Mouse (Mus musculus) myocyte (in vitro differentiated cells): ENCODE results near the gene Pawr. TPM values are rescaled to one million over a fixed set of nuclear protein-coding genes. Genes with fewer than 3 reads are reported as not detected.
A peak's percentile ranks its signal among the peaks of the same experiment; 100 is the strongest.

Experiments
- H3K27me3 ChIP-seq: one replicate; pipeline ENCODE4 v1.6.1; 2011; ENCODE audit not compliant: control insufficient read depth, insufficient read depth, insufficient read length
- H3K36me3 ChIP-seq: one replicate; pipeline ENCODE4 v1.6.1; 2011; ENCODE audit not compliant: control insufficient read depth, insufficient read depth
- H3K4me2 ChIP-seq: one replicate; pipeline ENCODE4 v1.6.1; 2011; ENCODE audit warnings: low read depth, control low read depth
- H3K4me3 ChIP-seq: one replicate; pipeline ENCODE4 v1.5.1; 2011; ENCODE audit warnings: mild to moderate bottlenecking, control low read depth, moderate library complexity
- H3K79me2 ChIP-seq: one replicate; pipeline ENCODE4 v1.6.1; 2011; ENCODE audit not compliant: control insufficient read depth, insufficient read depth
- H3ac ChIP-seq: one replicate; pipeline ENCODE4 v1.6.1; 2011; ENCODE audit not compliant: control insufficient read depth, insufficient read length
- CEBPB ChIP-seq: IDR thresholded peaks from 2 replicates; pipeline ENCODE4 v1.6.1; 2011; ENCODE audit warnings: mild to moderate bottlenecking, moderate library complexity; ENCODE audit not compliant: poor library complexity, insufficient read depth, severe bottlenecking
- E2F4 ChIP-seq: IDR thresholded peaks from one replicate; pipeline ENCODE4 v1.6.1; 2011; ENCODE audit warnings: mild to moderate bottlenecking, control low read depth, moderate library complexity; ENCODE audit not compliant: insufficient read depth
- MAX ChIP-seq: IDR thresholded peaks from one replicate; pipeline ENCODE4 v1.6.1; 2011; ENCODE audit warnings: low read depth, mild to moderate bottlenecking, control low read depth
- MYOD1 ChIP-seq, 3 experiments: IDR thresholded peaks; one replicate each; pipeline ENCODE4 v1.6.1; 2011; ENCODE audit warnings: control low read depth in 2 of 3, low read depth in 2 of 3, mild to moderate bottlenecking in 2 of 3, moderate library complexity in 1 of 3; ENCODE audit not compliant: insufficient read length in 2 of 3, control insufficient read depth in 1 of 3
- MYOG ChIP-seq, 3 experiments: IDR thresholded peaks; one replicate each; pipeline ENCODE4 v1.6.1; 2011; ENCODE audit warnings: control low read depth in 2 of 3, low read depth in 2 of 3, mild to moderate bottlenecking in 2 of 3; ENCODE audit not compliant: insufficient read length in 2 of 3, control insufficient read depth in 1 of 3, insufficient read depth in 1 of 3
- POLR2A ChIP-seq: IDR thresholded peaks from one replicate; pipeline ENCODE4 v1.6.1; 2011; ENCODE audit warnings: low read depth, mild to moderate bottlenecking, control low read depth, moderate library complexity; ENCODE audit not compliant: insufficient read length
- POLR2AphosphoS2 ChIP-seq: IDR thresholded peaks from one replicate; pipeline ENCODE4 v1.6.1; 2011; ENCODE audit warnings: low read depth, control low read depth; ENCODE audit not compliant: insufficient read length
- REST ChIP-seq: IDR thresholded peaks from one replicate; pipeline ENCODE4 v1.6.1; 2011; ENCODE audit warnings: mild to moderate bottlenecking, control low read depth, moderate library complexity; ENCODE audit not compliant: insufficient read depth, insufficient read length
- SRF ChIP-seq: IDR thresholded peaks from one replicate; pipeline ENCODE4 v1.6.1; 2011; ENCODE audit warnings: low read depth; ENCODE audit not compliant: control insufficient read depth, insufficient read length
- TCF12 ChIP-seq: IDR thresholded peaks from one replicate; pipeline ENCODE4 v1.6.1; 2011; ENCODE audit warnings: mild to moderate bottlenecking, control low read depth; ENCODE audit not compliant: poor library complexity, insufficient read depth, severe bottlenecking
- TCF3 ChIP-seq: IDR thresholded peaks from one replicate; pipeline ENCODE4 v1.6.1; 2011; ENCODE audit warnings: low read depth, control low read depth; ENCODE audit not compliant: insufficient read length
- USF1 ChIP-seq: IDR thresholded peaks from one replicate; pipeline ENCODE4 v1.6.1; 2011; ENCODE audit warnings: low read depth, mild to moderate bottlenecking, control low read depth, moderate library complexity
- polyA plus RNA-seq: library from polyadenylated mRNA; unstranded; fragments of >200 nt; fragmentation: generic; extraction: Trizol; gene quantifications from one replicate; pipeline ENCODE4 v1.2.1, GENCODE M21; 2012; ENCODE audit warnings: missing spikeins

Gene Pawr
- polyA plus RNA-seq, 1 experiment = 2.9 TPM

DNA sequence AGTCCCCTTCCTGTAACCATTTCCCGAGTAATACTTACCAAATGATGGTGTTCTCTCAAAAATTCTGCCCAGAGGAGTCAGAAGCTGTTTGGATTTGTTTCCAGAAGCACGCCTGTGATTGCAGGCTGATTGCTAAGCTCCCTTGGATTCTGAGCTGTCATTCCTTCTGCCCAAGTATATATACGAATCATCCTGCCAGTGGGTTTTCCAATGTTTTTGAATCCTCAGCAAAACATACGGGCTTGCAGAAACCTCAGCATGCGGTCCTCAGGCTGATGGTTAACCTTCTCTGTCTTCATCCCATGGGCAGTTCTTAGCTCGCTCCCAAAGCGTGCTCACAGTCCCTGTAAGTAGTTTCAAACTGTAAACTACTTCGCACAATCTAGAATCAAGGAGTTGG lies 43.9 kb downstream of the Pawr start:
- Histone ChIP-seq H3K36me3 (no peaks in the 10 kb centered on the region), H3K4me2 (no peak overlapping the region), H3K79me2 (no peaks in the 10 kb centered on the region), H3K27me3 (no peaks in the 10 kb centered on the region), H3ac (no peak overlapping the region), H3K4me3 (no peak overlapping the region)
- TF ChIP-seq MYOD1 (IDR thresholded peaks at IDR 0.05; ENCODE audit: control insufficient read depth in 1 of 3, insufficient read length in 2 of 3, low read depth in 2 of 3) = no peak
- TF ChIP-seq E2F4 = no peak
- no peak for TF ChIP-seq SRF
- no peak for TF ChIP-seq TCF3
- no peak for TF ChIP-seq CEBPB

DNA sequence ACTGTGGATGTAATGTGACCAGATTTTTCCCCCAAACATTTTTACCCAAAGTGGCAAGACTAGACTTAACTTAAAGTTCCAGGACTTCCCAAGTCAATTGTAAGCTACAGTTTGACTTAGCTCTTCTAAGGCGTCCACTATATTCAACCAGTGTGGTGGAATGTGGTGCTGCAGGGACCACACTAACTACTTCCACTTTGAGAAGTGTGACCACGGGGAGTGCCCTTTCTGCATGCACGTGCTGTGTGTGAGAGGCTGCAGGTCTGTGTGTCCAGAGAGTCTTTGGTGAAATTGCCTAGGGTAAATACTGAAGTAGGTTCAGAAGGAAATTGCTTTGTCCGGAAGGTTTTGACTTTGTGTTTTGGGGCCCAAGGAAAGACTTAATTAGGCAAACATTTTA lies 44.4 kb downstream of the Pawr start:
- Histone ChIP-seq H3K4me2 (no peak overlapping the region), H3K79me2 (no peaks in the 10 kb centered on the region), H3K27me3 (no peaks in the 10 kb centered on the region), H3K36me3 (no peaks in the 10 kb centered on the region), H3ac (no peak overlapping the region), H3K4me3 (no peak overlapping the region)
- TF ChIP-seq REST (no peak), MYOG (IDR thresholded peaks at IDR 0.05; ENCODE audit: control insufficient read depth in 1 of 3, insufficient read depth in 1 of 3, insufficient read length in 2 of 3, low read depth in 2 of 3) (no peak), MAX (no peak), TCF12 (no peak), SRF (no peak), TCF3 (no peak), POLR2A (no peak), USF1 (no peak), MYOD1 (IDR thresholded peaks at IDR 0.05; ENCODE audit: control insufficient read depth in 1 of 3, insufficient read length in 2 of 3, low read depth in 2 of 3) (no peak), E2F4 (no peak), CEBPB (no peak), POLR2AphosphoS2 (no peak)

DNA sequence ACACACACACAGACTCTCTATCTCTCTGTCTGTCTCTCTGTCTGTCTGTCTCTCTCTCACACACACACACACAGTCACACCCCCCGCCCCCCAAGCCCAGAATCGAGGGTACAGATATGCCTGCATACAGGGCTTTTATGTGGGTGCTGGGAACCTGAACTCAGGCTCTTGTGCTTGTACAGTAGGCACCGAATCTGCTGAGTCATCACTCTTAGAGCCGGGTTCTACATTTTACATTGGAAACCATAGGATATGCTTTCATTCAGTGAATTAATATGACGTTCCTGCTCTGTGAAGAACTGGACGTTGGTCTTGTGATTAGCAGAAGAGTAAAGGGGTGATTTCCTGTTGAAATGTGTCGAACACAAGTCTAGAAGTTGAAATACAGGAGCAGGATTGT lies 45.4 kb downstream of the Pawr start:
- H3K4me3 ChIP-seq = no peak overlapping the region
- H3K4me2 ChIP-seq = no peak overlapping the region
- TF ChIP-seq REST (no peak), USF1 (no peak), POLR2A (no peak), MAX (no peak), MYOD1 (IDR thresholded peaks at IDR 0.05; ENCODE audit: control insufficient read depth in 1 of 3, insufficient read length in 2 of 3, low read depth in 2 of 3) (no peak), TCF12 (no peak), POLR2AphosphoS2 (no peak), MYOG (IDR thresholded peaks at IDR 0.05; ENCODE audit: control insufficient read depth in 1 of 3, insufficient read depth in 1 of 3, insufficient read length in 2 of 3, low read depth in 2 of 3) (no peak), CEBPB (no peak), TCF3 (no peak)
- H3K27me3 ChIP-seq = no peaks in the 10 kb centered on the region
- no peaks in the 10 kb centered on the region for H3K36me3 ChIP-seq
- H3K79me2 ChIP-seq = no peaks in the 10 kb centered on the region
- no peak overlapping the region for H3ac ChIP-seq

DNA sequence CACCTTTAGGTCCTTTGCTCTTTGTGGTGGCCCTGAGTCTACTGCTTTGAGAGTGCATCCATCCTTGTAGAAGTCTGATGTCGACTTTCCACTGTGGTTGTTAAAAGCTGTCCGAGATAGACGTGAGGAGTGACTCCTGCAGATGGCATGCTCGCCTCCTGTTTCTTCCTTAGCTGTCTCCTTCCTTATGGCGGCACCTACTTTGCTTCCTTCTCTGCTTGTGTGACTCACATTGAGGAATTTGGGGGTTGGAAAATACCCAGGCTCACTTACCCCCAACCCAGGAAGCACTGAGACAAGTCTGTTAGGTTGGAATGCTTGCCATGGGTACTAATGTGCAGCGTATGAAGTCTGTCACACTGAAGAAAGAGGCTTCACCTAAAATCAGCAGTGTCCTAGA lies 46.1 kb downstream of the Pawr start:
- Histone ChIP-seq H3K36me3 (no peaks in the 10 kb centered on the region), H3K4me2 (peak overlapping the region; percentile 3), H3K4me3 (no peak overlapping the region), H3K27me3 (no peaks in the 10 kb centered on the region), H3K79me2 (no peaks in the 10 kb centered on the region), H3ac (no peak overlapping the region)
- TF ChIP-seq CEBPB = no peak
- no peak for TF ChIP-seq MAX
- no peak for TF ChIP-seq REST
- no peak for TF ChIP-seq SRF
- no peak for TF ChIP-seq MYOD1 (IDR thresholded peaks at IDR 0.05; ENCODE audit: control insufficient read depth in 1 of 3, insufficient read length in 2 of 3, low read depth in 2 of 3)
- no peak for TF ChIP-seq POLR2AphosphoS2
- no peak for TF ChIP-seq USF1
- no peak for TF ChIP-seq TCF3
- TF ChIP-seq POLR2A = no peak
- TF ChIP-seq E2F4 = no peak
- no peak for TF ChIP-seq TCF12
- TF ChIP-seq MYOG (IDR thresholded peaks at IDR 0.05; ENCODE audit: control insufficient read depth in 1 of 3, insufficient read depth in 1 of 3, insufficient read length in 2 of 3, low read depth in 2 of 3) = no peak

DNA sequence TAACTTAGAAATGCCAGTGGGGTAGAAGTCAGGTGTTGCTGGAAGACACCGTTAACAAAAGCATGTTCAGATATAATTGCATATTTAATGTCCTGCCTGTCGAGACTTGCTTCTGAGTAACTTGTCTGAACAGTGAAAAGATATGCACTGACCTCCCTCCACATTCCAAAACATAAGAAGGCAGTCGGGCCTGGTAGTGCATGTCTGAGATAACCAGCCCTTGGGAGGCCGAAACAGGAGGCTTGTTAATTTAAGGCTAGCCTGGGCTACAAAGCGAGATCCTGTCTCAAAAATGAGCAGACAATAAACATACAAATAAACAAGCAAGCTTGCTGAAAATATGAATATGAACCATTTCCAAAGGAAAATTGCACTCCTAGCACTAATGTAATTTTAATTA lies 46.6 kb downstream of the Pawr start:
- H3K79me2 ChIP-seq = no peaks in the 10 kb centered on the region
- H3K36me3 ChIP-seq = no peaks in the 10 kb centered on the region
- no peaks in the 10 kb centered on the region for H3K27me3 ChIP-seq
- TF ChIP-seq E2F4 = no peak
- TF ChIP-seq USF1 = no peak
- TF ChIP-seq POLR2A = no peak
- no peak for TF ChIP-seq CEBPB
- no peak for TF ChIP-seq MAX
- TF ChIP-seq SRF = no peak
- no peak for TF ChIP-seq TCF3
- no peak for TF ChIP-seq MYOG (IDR thresholded peaks at IDR 0.05; ENCODE audit: control insufficient read depth in 1 of 3, insufficient read depth in 1 of 3, insufficient read length in 2 of 3, low read depth in 2 of 3)
- no peak for TF ChIP-seq TCF12
- no peak for TF ChIP-seq MYOD1 (IDR thresholded peaks at IDR 0.05; ENCODE audit: control insufficient read depth in 1 of 3, insufficient read length in 2 of 3, low read depth in 2 of 3)
- no peak overlapping the region for H3K4me2 ChIP-seq
- H3ac ChIP-seq = no peak overlapping the region
- no peak overlapping the region for H3K4me3 ChIP-seq
